Mouse (Mus musculus) G1E (cell line): ENCODE data around the gene Gm2007. TPM values are rescaled to one million over a fixed set of nuclear protein-coding genes. Genes with fewer than 3 reads are reported as not detected.
"Not testable (repeated sequence)": the region's sequence is repeated elsewhere in the genome, so short reads cannot be mapped to it uniquely, and the experiment has no call there.

Experiments used
- ATAC-seq: 2 replicates; pipeline ENCODE4 v1.8.0; 2016; ENCODE audit warnings: mild to moderate bottlenecking; ENCODE audit not compliant: insufficient number of reproducible peaks, poor library complexity, low FRiP score, severe bottlenecking; ENCODE audit errors: extremely low read depth
- DNase-seq: peaks from one replicate; pipeline ENCODE4 v3.0.0; 2012; ENCODE audit warnings: low spot score
- H3K27me3 ChIP-seq: 2 replicates; pipeline ENCODE4 v1.6.1; 2012; ENCODE audit warnings: mild to moderate bottlenecking, low read length, inconsistent platforms; ENCODE audit not compliant: insufficient read depth
- H3K36me3 ChIP-seq: replicated peaks from 2 replicates; pipeline ENCODE3; 2012; ENCODE audit warnings: mild to moderate bottlenecking, inconsistent platforms
- H3K4me1 ChIP-seq: 2 replicates; pipeline ENCODE4 v1.6.1; 2012; ENCODE audit warnings: low read depth, low read length, inconsistent platforms, mixed read lengths; ENCODE audit not compliant: insufficient read depth
- H3K4me3 ChIP-seq: 2 replicates; pipeline ENCODE4 v1.5.1; 2012; ENCODE audit warnings: low read depth, mild to moderate bottlenecking, inconsistent platforms, low read length, moderate library complexity, mixed read lengths
- H3K9me3 ChIP-seq: replicated peaks from 2 replicates; pipeline ENCODE4 v1.6.1; 2012; ENCODE audit warnings: inconsistent platforms
- polyA plus RNA-seq: library from polyadenylated mRNA; stranded (reverse); fragments of >175 nt; gene quantifications from 2 replicates; pipeline ENCODE4 v1.2.3, GENCODE M21; 2012
- total RNA-seq, 2 experiments: library from RNA; stranded (forward) in 1 of 2; stranded (reverse) in 1 of 2; fragments of 200-1000 nt in 1 of 2; fragments of >200 nt in 1 of 2; fragmentation: Nextera tagmentation in 1 of 2; gene quantifications; 2 replicates each; pipeline ENCODE4 v1.2.3; 2014 to 2017

The Gm2007 gene
- total RNA-seq (2014; fragmentation: Nextera tagmentation) (not detected in 2 replicates), total RNA-seq (2017) (0.06 and 0.16 TPM in 2 replicates), polyA plus RNA-seq (not detected in 2 replicates)

- not testable (repeated sequence) for H3K4me1 ChIP-seq, ATAC-seq, DNase-seq, H3K4me3 ChIP-seq, H3K36me3 ChIP-seq, H3K27me3 ChIP-seq, H3K9me3 ChIP-seq
These were observed at the start of gene Gm2007 for GRCm38 (mm10) chr2:175741237-175741636. Gene Gm2007, plus strand, starts transcription at chr2:175741537.

- DNase-seq, H3K4me3 ChIP-seq, H3K9me3 ChIP-seq, H3K27me3 ChIP-seq, H3K4me1 ChIP-seq, H3K36me3 ChIP-seq, ATAC-seq: not testable (repeated sequence)
These were observed 37.8 kb upstream of the Gm2007 start, which contains the start of gene Zfp969 for GRCm38 (mm10) chr2:175703546-175703945. Gene Zfp969, minus strand, starts transcription at chr2:175703646.

DNA sequence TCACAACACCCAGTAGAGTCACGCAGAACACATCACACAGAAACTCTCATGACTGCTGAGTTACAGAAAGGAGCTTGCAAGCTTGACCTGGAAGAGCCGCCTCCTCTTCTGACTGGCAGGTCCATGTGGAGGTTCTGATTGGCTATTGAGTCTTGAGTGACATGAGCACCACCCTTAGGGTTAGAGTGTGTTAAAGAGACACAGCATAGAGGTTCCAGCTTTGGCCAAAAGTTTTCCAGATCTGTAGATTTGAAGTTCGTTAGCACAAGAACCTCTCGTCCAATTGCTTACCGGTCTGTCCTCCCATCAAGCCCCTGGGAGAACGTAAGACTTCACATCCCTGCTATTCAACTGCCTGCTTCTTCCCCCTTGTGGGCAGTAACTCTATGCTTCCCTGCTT, 59.7 kb downstream of the Gm2007 start, which contains the start of gene Gm14288:
TSS of gene Gm14288 (minus strand) at position 101 of the 400 bp plus-strand sequence.
- not testable (repeated sequence) for H3K4me1 ChIP-seq, ATAC-seq, H3K36me3 ChIP-seq, H3K4me3 ChIP-seq, DNase-seq, H3K9me3 ChIP-seq, H3K27me3 ChIP-seq

Other genes starting within 250 kb of the Gm2007 start
- not detected in 2 replicates for gene Gm11007, start 97.6 kb upstream of the Gm2007 start, total RNA-seq (2014; fragmentation: Nextera tagmentation)
- 0.06 and 0.16 TPM in 2 replicates for gene Gm11007, start 97.6 kb upstream of the Gm2007 start, total RNA-seq (2017)
- not detected in 2 replicates for gene Gm11007, start 97.6 kb upstream of the Gm2007 start, polyA plus RNA-seq
- gene Zfp969, start 37.9 kb upstream of the Gm2007 start, total RNA-seq (2014; fragmentation: Nextera tagmentation), result 2.7 TPM in 1 of 2 replicates, not detected in the other
- not detected in 2 replicates for gene Zfp969, start 37.9 kb upstream of the Gm2007 start, total RNA-seq (2017)
- gene Zfp969, start 37.9 kb upstream of the Gm2007 start, polyA plus RNA-seq, result 0.13 and 0.18 TPM in 2 replicates
- gene Gm14288, start 59.6 kb downstream of the Gm2007 start, total RNA-seq (2014; fragmentation: Nextera tagmentation), result 9.4 and 10.6 TPM in 2 replicates
- gene Gm14288, start 59.6 kb downstream of the Gm2007 start, total RNA-seq (2017), result 1.9 and 10.2 TPM in 2 replicates
- not detected in 2 replicates for gene Gm14288, start 59.6 kb downstream of the Gm2007 start, polyA plus RNA-seq
- gene Gm6710, start 127.7 kb downstream of the Gm2007 start, total RNA-seq (2014; fragmentation: Nextera tagmentation), result 18.4 and 33.0 TPM in 2 replicates
- 12.5 and 14.3 TPM in 2 replicates for gene Gm6710, start 127.7 kb downstream of the Gm2007 start, total RNA-seq (2017)
- gene Gm6710, start 127.7 kb downstream of the Gm2007 start, polyA plus RNA-seq, result 0.11 and 0.25 TPM in 2 replicates
- gene Zfp966, start 189.6 kb downstream of the Gm2007 start, total RNA-seq (2014; fragmentation: Nextera tagmentation), result 18.3 and 20.3 TPM in 2 replicates
- gene Zfp966, start 189.6 kb downstream of the Gm2007 start, total RNA-seq (2017), result 16.4 and 19.8 TPM in 2 replicates
- 0.07 and 0.74 TPM in 2 replicates for gene Zfp966, start 189.6 kb downstream of the Gm2007 start, polyA plus RNA-seq
- gene Gm2026, start 223.8 kb downstream of the Gm2007 start, total RNA-seq (2014; fragmentation: Nextera tagmentation), result 16.6 and 18.6 TPM in 2 replicates
- 11.8 and 24.5 TPM in 2 replicates for gene Gm2026, start 223.8 kb downstream of the Gm2007 start, total RNA-seq (2017)
- gene Gm2026, start 223.8 kb downstream of the Gm2007 start, polyA plus RNA-seq, result not detected in 2 replicates